Mouse (Mus musculus) heart, embryonic 11.5 days (tissue): ENCODE results near the gene Depp1. TPM values are rescaled to one million over a fixed set of nuclear protein-coding genes. Genes with fewer than 3 reads are reported as not detected.

Source experiments
- ATAC-seq: fragments of 200-750 bp; cut with Nextera tagmentation; replicated peaks from 2 replicates; pipeline ENCODE4 v1.8.0; 2017; ENCODE audit warnings: moderate library complexity; ENCODE audit not compliant: insufficient number of reproducible peaks, low FRiP score, low TSS enrichment
- H3K27ac ChIP-seq: fragments of 300-500 bp; sonication (generic); 2 replicates; pipeline ENCODE4 v1.5.1; 2014; ENCODE audit warnings: mild to moderate bottlenecking, low read depth, low read length
- H3K27me3 ChIP-seq: fragments of 300-500 bp; sonication (generic); 2 replicates; pipeline ENCODE4 v1.6.1; 2014; ENCODE audit warnings: mild to moderate bottlenecking, low read length, mixed read lengths; ENCODE audit not compliant: control insufficient read depth, insufficient read depth
- H3K36me3 ChIP-seq: fragments of 300-500 bp; sonication (generic); 2 replicates; pipeline ENCODE4 v1.6.1; 2014; ENCODE audit warnings: mild to moderate bottlenecking, low read length, moderate library complexity, mixed read lengths; ENCODE audit not compliant: control insufficient read depth, insufficient read depth
- H3K4me1 ChIP-seq: fragments of 300-500 bp; sonication (generic); 2 replicates; pipeline ENCODE4 v1.6.1; 2014; ENCODE audit warnings: low read length; ENCODE audit not compliant: control insufficient read depth, insufficient read depth
- H3K4me2 ChIP-seq: fragments of 300-500 bp; sonication (generic); 2 replicates; pipeline ENCODE4 v1.6.1; 2014; ENCODE audit warnings: mild to moderate bottlenecking, moderate library complexity
- H3K4me3 ChIP-seq: fragments of 300-500 bp; sonication (generic); 2 replicates; pipeline ENCODE4 v1.5.1; 2014; ENCODE audit warnings: low read depth, low read length
- H3K9ac ChIP-seq: fragments of 300-500 bp; sonication (generic); 2 replicates; pipeline ENCODE4 v1.6.1; 2014; ENCODE audit warnings: mild to moderate bottlenecking, low read depth, low read length, moderate library complexity
- H3K9me3 ChIP-seq: fragments of 300-500 bp; sonication (generic); replicated peaks from 2 replicates; pipeline ENCODE4 v1.6.1; 2016; ENCODE audit warnings: low read length; ENCODE audit not compliant: control insufficient read depth
- WGBS: fragments of 180-500 bp; shearing (Covaris S2); extraction: QIAGEN DNeasy Blood & Tissue Kit; methylation state at CpG from one replicate; pipeline ENCODE4 v1.1.7; 2014; ENCODE audit not compliant: insufficient replicate concordance; 5-methylcytosine and 5-hydroxymethylcytosine counted together
- polyA plus RNA-seq: library from polyadenylated mRNA; unstranded; fragments of >200 nt; fragmentation: Nextera tagmentation; extraction: Ambion mirVana; gene quantifications from 2 replicates; pipeline ENCODE4 v1.2.1, GENCODE M21; 2014

Gene Depp1
- polyA plus RNA-seq, 1 experiment from 2014 or later = 5.9 TPM

DNA sequence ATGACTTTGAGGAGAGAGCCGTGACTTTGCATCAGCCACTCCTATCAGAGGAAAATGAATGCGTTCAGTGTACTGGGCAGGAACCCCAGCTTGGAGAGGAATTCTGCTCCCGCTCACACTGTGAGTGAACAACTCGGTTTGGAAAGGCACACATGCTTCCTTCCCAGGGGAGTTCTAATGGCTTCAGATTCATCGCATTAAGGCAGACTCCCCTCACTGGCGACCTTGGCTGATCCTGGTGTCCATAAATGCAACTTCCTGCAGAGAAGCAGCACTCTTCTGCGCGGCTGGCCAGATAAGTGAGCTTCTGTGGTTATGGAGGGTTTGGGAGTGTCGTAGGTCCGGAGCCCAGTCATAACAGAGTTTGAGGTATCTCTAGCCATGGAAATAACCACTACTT, 20.6 kb upstream of the Depp1 start:
- H3K27ac ChIP-seq = no peak overlapping the region
- no peak overlapping the region for H3K9ac ChIP-seq
- no peaks in the 10 kb centered on the region for H3K27me3 ChIP-seq
- ATAC-seq = no peak
- H3K4me2 ChIP-seq = no peak overlapping the region
- H3K9me3 ChIP-seq = no peaks in the 10 kb centered on the region
- peaks cover 7% of the 10 kb centered on the region for H3K4me1 ChIP-seq
- H3K36me3 ChIP-seq = peaks cover 4% of the 10 kb centered on the region; the same call in 1 of the 2 replicates
- WGBS = 90% methylated on average over 10 of the region's 10 CpGs
- no peak overlapping the region for H3K4me3 ChIP-seq

DNA sequence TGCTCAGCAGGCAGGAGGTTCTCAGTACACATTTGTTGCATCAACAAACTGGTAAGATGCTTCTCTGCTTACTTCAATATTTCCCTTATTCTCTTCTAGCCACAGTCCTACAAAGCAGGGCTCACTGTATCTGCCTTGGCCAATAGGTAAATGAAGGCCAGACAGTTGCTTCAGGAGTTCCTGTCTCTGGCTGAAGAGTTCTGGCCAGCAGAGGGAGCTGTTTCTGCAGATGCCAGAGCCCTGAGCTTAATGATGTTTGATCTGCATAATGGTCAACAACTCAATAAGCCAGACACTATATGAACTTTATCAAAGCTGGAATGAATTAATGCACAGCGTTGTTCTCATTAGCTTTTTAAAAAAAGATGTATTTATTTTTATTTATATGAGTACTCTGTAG, 18.3 kb upstream of the Depp1 start:
- 36% methylated on average over 1 of the region's 1 CpGs for WGBS
- Histone ChIP-seq H3K27me3 (no peaks in the 10 kb centered on the region), H3K4me1 (peaks cover 25% of the 10 kb centered on the region), H3K4me3 (no peak overlapping the region), H3K9me3 (no peaks in the 10 kb centered on the region), H3K4me2 (no peak overlapping the region), H3K9ac (no peak overlapping the region), H3K36me3 (no peaks in the 10 kb centered on the region), H3K27ac (no peak overlapping the region)
- no peak for ATAC-seq

DNA sequence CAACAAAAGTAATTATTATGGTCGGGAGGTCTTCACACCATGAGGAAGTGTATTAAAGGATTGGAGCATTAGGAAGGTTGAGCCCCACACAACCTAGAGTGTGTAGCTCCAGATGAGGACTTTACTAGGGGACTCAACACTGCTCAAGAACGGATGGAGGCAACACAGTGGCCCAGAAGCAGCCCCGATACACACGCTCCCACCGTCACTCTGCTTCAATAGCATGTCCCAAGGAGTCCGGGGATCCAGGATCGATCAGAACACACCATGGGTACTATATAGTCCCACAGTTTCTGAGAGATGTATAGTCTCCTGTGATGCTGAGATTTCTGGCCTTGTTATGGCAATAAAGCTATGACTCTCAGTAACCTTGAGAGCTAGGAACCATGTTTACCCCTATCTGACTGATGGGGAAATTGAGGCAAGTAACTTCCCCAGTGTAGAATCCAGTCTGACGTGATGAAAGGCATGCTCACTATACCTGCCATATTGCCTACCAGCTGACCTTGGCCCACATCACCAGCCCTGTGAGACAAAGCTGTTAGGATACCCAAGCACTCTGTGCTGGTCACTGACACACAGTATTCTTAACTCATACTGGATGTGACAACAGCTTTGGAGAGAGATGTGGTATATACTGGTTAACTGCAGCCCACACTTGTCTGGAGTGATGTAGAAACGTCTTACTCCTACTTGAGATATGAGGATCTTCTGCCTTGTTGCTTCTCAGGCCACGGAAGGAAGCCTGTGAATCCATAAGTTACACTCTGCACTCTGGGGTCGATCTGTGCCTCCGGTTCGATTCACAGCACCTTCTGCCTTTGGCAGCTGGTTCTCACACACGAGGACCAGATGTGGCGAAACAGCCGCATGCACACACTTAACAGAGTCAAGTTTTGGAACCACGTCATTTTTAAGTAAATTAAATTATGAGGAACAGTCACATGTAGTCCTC, 16.4 kb upstream of the Depp1 start:
- no peaks in the 10 kb centered on the region for H3K9me3 ChIP-seq
- 87% methylated on average over 17 of the region's 17 CpGs for WGBS
- peak overlapping the region; percentile 95 for H3K27ac ChIP-seq
- H3K36me3 ChIP-seq = no peaks in the 10 kb centered on the region
- no peak overlapping the region for H3K9ac ChIP-seq
- no peak overlapping the region for H3K4me3 ChIP-seq
- H3K27me3 ChIP-seq = no peaks in the 10 kb centered on the region
- H3K4me2 ChIP-seq = no peak overlapping the region
- ATAC-seq = no peak
- peaks cover 28% of the 10 kb centered on the region for H3K4me1 ChIP-seq

DNA sequence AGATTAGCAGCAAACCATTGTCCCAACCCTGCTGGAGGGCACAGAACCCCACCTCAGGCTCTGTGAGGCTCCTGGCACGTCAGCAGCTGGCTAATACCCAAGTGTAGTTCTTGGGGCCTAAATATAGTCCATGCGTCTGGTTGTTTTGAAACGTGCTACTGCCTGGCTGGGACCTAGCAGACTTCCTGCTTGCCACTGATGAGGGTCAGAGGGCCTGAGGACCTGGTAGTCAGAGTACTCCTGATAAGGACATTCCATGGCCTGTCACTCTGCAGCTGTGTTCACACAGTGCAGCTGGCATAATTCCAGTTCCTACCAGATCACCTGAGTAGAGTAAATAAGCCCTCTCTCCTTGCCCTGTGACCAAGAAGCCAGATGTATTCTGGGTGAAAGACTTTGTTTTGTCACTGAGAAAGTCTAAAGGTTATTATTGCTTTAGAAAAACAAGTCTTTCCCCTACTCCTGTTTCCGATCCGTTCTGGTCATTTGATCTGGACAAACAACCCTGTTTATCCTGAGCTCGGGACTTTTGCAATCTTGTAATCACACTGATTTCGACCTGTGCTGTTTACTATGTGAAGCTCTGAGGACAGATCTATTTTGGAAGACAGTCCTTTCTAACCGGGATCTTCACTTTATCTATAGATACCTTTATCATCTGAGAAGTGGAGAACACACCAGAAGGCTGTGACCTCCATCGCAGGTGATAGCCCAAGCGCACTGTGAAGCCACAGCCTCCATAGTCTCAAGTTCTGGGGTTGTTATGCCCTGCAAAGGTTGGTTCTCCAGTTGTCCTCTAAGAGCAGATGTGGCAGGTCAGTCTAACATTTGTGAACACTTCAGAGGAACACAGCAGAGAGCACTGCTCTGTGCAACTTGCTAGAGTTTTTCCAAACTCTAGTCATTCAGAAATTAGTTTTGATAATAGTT, 14.9 kb upstream of the Depp1 start:
- ATAC-seq = peak; percentile 88
- Histone ChIP-seq H3K27ac (peak overlapping the region; percentile 95), H3K9me3 (no peaks in the 10 kb centered on the region), H3K4me1 (peaks cover 34% of the 10 kb centered on the region), H3K9ac (no peak overlapping the region), H3K27me3 (no peaks in the 10 kb centered on the region), H3K4me3 (no peak overlapping the region), H3K36me3 (no peaks in the 10 kb centered on the region), H3K4me2 (peak overlapping the region; percentile 2; the same call in 1 of the 2 replicates)
- WGBS = 25% methylated on average over 10 of the region's 10 CpGs

DNA sequence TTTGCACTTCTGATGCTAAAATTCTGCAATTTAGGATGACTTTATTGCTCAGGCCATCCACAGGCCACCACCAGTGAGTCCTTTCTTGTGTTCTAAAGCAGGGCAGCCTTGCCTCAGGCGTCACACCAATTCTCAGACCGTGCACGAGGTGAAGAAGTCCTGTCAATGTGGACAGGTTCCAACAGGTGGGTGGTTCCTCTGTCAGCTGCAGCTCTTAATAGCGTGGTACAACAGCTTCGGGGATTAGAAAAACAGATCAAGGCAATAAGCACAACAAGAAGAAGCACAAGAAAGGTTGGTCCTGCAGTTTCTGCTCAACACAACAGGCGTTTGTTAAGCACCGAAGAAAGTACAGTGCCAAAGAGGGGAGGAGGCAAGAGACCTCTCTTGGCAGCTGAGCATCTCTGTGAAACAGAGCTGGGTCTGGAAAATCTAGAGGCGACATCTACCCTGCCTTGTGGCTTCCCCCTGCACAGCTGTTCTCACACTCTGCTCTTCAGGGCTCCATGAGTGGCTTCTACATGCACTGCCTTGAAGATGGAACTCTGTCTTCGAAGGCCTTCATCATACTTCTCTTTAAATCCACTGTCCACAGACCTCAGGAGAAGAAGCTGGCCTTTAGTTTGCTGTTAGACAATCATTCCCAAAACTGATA, 13.7 kb upstream of the Depp1 start:
- Histone ChIP-seq H3K9ac (no peak overlapping the region), H3K27ac (peak overlapping the region; percentile 95; the same call in 1 of the 2 replicates), H3K27me3 (no peaks in the 10 kb centered on the region), H3K36me3 (no peaks in the 10 kb centered on the region), H3K9me3 (no peaks in the 10 kb centered on the region), H3K4me1 (peaks cover 34% of the 10 kb centered on the region), H3K4me3 (no peak overlapping the region), H3K4me2 (no peak overlapping the region)
- ATAC-seq = no peak
- 77% methylated on average over 9 of the region's 9 CpGs for WGBS

DNA sequence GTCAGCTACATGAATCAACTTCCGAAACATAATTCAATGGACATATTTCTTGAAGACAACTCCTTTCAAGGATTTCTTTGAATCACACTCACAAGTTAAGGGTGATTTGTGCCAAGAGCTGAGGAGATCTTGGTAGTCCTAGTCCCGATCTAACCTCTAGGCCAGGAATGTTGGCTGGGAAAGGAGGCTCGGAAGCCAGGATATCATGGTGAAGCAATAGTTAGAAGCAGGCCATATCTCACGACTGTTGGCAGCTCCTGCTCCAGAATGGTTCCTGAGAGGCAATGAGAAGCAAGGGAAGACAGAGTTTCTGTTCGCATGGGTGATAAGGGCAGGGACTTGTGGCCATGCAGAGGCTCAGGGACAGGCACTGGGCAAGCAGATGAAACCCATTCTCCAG, 12.9 kb upstream of the Depp1 start:
- 68% methylated on average over 5 of the region's 5 CpGs for WGBS
- Histone ChIP-seq H3K9ac (no peak overlapping the region), H3K4me1 (peaks cover 34% of the 10 kb centered on the region), H3K9me3 (no peaks in the 10 kb centered on the region), H3K36me3 (no peaks in the 10 kb centered on the region), H3K27ac (no peak overlapping the region), H3K4me2 (no peak overlapping the region), H3K27me3 (no peaks in the 10 kb centered on the region), H3K4me3 (no peak overlapping the region)
- ATAC-seq = no peak

DNA sequence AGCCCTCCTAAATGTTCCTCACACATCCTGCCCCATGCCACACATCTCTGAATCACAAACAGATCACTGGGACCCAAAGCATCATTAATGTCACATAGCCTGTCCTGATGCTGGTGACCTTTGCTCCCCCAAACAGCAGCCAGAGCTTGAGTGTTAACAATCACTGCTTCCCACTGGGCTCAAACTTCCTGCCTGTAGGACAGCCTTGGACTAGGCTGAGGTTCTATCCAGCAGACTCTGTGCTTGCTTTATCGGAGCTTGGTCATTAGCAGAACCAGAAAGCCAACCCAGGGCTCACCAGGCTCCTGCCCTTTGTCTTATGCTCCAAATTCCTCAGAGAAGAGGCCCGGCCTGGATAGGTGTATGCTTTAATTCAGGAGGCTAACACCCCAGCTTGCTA, 11.5 kb upstream of the Depp1 start:
- Histone ChIP-seq H3K9me3 (no peaks in the 10 kb centered on the region), H3K4me1 (peaks cover 34% of the 10 kb centered on the region), H3K27ac (no peak overlapping the region), H3K9ac (no peak overlapping the region), H3K4me2 (no peak overlapping the region), H3K4me3 (no peak overlapping the region), H3K27me3 (no peaks in the 10 kb centered on the region), H3K36me3 (no peaks in the 10 kb centered on the region)
- WGBS = 72% methylated on average over 2 of the region's 2 CpGs
- no peak for ATAC-seq

DNA sequence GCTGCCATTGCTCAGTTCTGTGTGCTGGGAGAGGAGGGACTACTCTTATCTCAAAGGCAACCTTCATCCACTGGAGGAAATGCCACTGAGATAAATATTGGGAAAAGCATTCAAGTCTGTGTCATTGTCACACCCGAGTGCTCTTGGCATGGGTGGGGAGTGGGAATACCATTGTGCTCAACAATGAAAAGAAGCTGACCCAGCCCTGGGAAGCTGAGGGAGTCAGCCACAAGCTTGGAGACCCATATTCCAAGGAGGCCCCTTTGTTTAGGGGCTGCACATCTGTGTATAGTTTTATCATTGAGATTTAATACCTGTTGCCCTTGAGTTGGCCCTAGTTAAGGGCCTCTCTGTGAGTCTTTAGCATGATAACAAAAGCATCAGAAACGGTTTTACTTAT, 10.7 kb upstream of the Depp1 start:
- Histone ChIP-seq H3K36me3 (no peaks in the 10 kb centered on the region), H3K4me3 (no peak overlapping the region), H3K9me3 (no peaks in the 10 kb centered on the region), H3K27ac (no peak overlapping the region), H3K27me3 (no peaks in the 10 kb centered on the region), H3K4me2 (no peak overlapping the region), H3K4me1 (peaks cover 31% of the 10 kb centered on the region), H3K9ac (no peak overlapping the region)
- no peak for ATAC-seq
- WGBS = 48% methylated on average over 2 of the region's 2 CpGs
